Mouse (Mus musculus): ENCODE data around the gene Synpo2l. TPM values are rescaled to one million over a fixed set of nuclear protein-coding genes. Genes with fewer than 3 reads are reported as not detected.
"Not testable (repeated sequence)": the region's sequence is repeated elsewhere in the genome, so short reads cannot be mapped to it uniquely, and the experiment has no call there.

The Synpo2l gene
- polyA plus RNA-seq, 1 experiment from 2014 or later: 0.23 TPM

DNA sequence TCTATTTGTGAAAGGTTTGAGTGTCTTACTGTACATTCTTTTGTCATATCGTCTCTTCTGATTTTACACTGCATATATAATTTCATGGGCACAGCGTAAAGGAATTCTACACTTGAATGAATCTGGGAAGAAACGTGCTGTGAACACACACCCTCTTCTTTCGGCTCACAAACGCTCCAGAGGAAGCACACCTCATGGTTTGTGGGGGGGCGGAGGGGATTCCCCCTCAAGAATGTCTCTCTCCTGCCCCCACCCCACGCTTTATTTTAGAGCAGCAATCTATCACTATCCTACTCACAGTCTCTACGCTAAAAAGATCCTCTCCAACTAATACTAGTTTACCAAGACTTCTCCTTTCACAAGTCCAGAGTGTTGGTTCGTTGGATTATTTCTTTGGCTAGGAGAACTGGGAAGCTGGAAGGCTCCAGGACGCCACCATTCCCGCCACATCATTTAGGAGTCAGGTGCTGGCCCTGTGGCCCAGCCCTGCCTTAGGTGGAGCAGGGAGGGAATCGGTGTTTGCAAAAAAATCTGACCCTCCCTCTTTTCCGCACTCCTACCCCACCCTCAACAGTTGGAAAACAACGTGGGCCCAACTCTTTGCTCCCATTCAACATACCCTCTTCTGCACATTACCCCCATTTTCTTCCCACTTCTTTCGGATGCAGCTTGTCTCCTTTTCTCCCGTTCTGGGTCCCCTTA, 28.1 kb downstream of the Synpo2l start:
- H3K4me3 ChIP-seq (ENCODE audit: low read length): peak overlapping the region; percentile 80
- peak overlapping the region; percentile 90 for H3K4me2 ChIP-seq (ENCODE audit: low read length)
- WGBS: 1% methylated on average over 16 of the region's 16 CpGs
- no peaks in the 10 kb centered on the region for H3K9me3 ChIP-seq (ENCODE audit: control insufficient read depth, low read length)
- H3K36me3 ChIP-seq (ENCODE audit: control insufficient read depth, insufficient read depth, low read length): no peaks in the 10 kb centered on the region
- H3K9ac ChIP-seq (ENCODE audit: low read depth, low read length): peak overlapping the region; percentile 84
- peak overlapping the region; percentile 94 for H3K27ac ChIP-seq (ENCODE audit: low read depth, low read length)
- H3K27me3 ChIP-seq (replicated peaks; ENCODE audit: control insufficient read depth, insufficient read depth, low read length): no peaks in the 10 kb centered on the region
- peak; percentile 64 for ATAC-seq
- H3K4me1 ChIP-seq (ENCODE audit: control insufficient read depth, insufficient read depth, low read depth, low read length): peaks cover 4% of the 10 kb centered on the region

DNA sequence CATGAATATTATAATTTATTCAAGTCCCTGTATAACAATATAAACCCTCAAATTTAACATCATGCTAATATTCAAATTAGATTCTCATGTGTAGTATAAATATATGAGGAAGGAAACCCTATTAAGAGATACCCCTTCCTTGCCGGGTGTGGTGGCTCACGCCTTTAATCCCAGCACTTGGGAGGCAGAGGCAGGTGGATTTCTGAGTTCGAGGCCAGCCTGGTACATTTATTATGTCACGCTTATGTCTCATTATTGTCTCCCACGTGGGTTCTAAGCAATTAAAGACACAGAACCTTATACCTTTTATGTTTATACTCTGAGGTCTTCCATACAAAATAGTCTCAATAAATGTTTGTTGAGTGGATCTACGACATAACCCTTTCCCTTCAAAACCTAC, 29.5 kb downstream of the Synpo2l start:
- H3K27ac ChIP-seq (ENCODE audit: low read depth, low read length): no peak overlapping the region
- H3K9me3 ChIP-seq (ENCODE audit: control insufficient read depth, low read length): no peaks in the 10 kb centered on the region
- no peak overlapping the region for H3K9ac ChIP-seq (ENCODE audit: low read depth, low read length)
- H3K36me3 ChIP-seq (ENCODE audit: control insufficient read depth, insufficient read depth, low read length): no peaks in the 10 kb centered on the region
- no peak overlapping the region for H3K4me2 ChIP-seq (ENCODE audit: low read length)
- H3K27me3 ChIP-seq (replicated peaks; ENCODE audit: control insufficient read depth, insufficient read depth, low read length): no peaks in the 10 kb centered on the region
- 95% methylated on average over 6 of the region's 6 CpGs for WGBS
- ATAC-seq: no peak
- peaks cover 4% of the 10 kb centered on the region for H3K4me1 ChIP-seq (ENCODE audit: control insufficient read depth, insufficient read depth, low read depth, low read length)
- H3K4me3 ChIP-seq (ENCODE audit: low read length): no peak overlapping the region

DNA sequence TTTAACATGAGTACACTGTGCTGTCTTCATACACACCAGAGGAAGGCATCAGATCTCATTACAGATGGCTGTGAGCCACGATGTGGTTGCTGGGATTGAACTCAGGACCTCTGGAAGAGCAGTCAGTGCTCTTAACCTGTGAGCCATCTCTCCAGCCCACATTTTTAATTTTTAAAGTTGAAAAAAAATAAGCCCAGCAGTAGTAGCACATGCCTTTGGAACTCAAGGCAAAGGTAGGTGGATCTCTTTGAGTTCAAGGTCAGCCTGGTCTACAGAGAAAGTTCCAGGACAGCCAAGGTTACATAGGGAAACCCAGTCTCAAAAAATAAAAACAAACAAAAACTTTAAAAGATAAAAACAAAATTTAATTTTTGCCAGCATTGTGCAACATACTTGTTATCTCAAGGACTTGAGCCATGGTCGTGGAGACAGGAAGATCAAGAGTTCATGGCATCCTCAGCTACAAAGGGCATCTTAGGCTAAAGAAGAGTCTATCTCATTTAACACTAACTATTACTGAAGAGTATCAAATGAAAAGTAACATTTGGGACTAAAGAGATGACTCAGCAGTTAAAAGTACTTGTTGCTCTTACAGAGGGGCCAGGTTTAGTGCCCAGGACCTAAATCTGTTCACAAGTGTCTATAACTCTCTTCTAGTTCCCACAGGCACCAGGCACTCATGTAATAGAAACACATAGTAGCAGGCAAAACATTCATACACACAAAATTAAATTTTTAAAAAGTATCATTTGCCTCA, 30.2 kb downstream of the Synpo2l start:
- no peak overlapping the region for H3K4me2 ChIP-seq (ENCODE audit: low read length)
- H3K4me3 ChIP-seq (ENCODE audit: low read length): no peak overlapping the region
- WGBS: 94% methylated on average over 2 of the region's 2 CpGs
- no peak overlapping the region for H3K27ac ChIP-seq (ENCODE audit: low read depth, low read length)
- H3K27me3 ChIP-seq (replicated peaks; ENCODE audit: control insufficient read depth, insufficient read depth, low read length): no peaks in the 10 kb centered on the region
- no peak for ATAC-seq
- peaks cover 4% of the 10 kb centered on the region for H3K4me1 ChIP-seq (ENCODE audit: control insufficient read depth, insufficient read depth, low read depth, low read length)
- no peaks in the 10 kb centered on the region for H3K9me3 ChIP-seq (ENCODE audit: control insufficient read depth, low read length)
- no peaks in the 10 kb centered on the region for H3K36me3 ChIP-seq (ENCODE audit: control insufficient read depth, insufficient read depth, low read length)
- H3K9ac ChIP-seq (ENCODE audit: low read depth, low read length): no peak overlapping the region

DNA sequence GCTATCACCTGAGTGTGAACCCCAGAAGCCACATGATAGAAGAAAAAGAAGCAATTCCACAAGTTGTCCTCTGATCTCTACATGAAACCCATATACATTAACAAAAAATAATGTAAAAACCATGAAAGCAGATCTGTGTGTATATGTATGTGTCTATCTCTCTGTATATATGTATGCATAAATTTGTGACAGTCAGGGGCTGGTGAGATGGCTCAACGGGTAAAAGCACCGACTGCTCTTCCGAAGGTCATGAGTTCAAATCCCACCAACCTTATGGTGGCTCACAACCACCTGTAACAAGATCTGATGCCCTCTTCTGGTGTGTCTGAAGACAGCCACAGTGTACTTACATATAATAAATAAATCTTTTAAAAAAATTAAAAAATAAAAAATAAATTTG, 31.2 kb downstream of the Synpo2l start:
- not testable (repeated sequence) for H3K36me3 ChIP-seq (ENCODE audit: control insufficient read depth, insufficient read depth, low read length); H3K4me2 ChIP-seq (ENCODE audit: low read length)

DNA sequence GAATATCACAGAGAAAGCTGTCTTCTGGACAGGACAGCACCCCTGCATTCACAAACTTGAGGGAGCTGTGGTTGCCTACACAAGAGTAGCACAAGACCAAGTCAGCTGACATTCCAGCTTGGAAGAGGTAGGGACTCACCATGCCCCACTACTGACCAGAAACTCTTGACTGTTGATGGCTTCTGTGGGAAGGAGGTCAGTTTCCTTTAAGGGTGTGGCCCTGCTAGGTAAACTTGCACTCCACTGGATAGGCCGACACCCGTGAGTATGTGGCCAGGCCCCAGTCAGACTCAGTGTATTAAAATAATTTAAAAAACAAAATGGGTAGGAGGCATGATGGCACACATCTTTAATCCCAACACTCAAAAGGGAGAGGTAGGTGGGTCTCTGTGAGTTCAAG, 32.6 kb downstream of the Synpo2l start:
- Histone ChIP-seq H3K27ac (ENCODE audit: low read depth, low read length) (no peak overlapping the region), H3K4me3 (ENCODE audit: low read length) (no peak overlapping the region), H3K9me3 (ENCODE audit: control insufficient read depth, low read length) (no peaks in the 10 kb centered on the region), H3K4me1 (ENCODE audit: control insufficient read depth, insufficient read depth, low read depth, low read length) (no peaks in the 10 kb centered on the region), H3K9ac (ENCODE audit: low read depth, low read length) (no peak overlapping the region), H3K36me3 (ENCODE audit: control insufficient read depth, insufficient read depth, low read length) (no peaks in the 10 kb centered on the region), H3K27me3 (replicated peaks; ENCODE audit: control insufficient read depth, insufficient read depth, low read length) (no peaks in the 10 kb centered on the region), H3K4me2 (ENCODE audit: low read length) (no peak overlapping the region)
- WGBS: 94% methylated on average over 2 of the region's 2 CpGs
- ATAC-seq: no peak

More for the DNA sequence above, 31.2 kb downstream of the Synpo2l start:
- H3K9ac ChIP-seq (ENCODE audit: low read depth, low read length); H3K9me3 ChIP-seq (ENCODE audit: control insufficient read depth, low read length); H3K27ac ChIP-seq (ENCODE audit: low read depth, low read length); ATAC-seq; H3K27me3 ChIP-seq (replicated peaks; ENCODE audit: control insufficient read depth, insufficient read depth, low read length); H3K4me3 ChIP-seq (ENCODE audit: low read length); H3K4me1 ChIP-seq (ENCODE audit: control insufficient read depth, insufficient read depth, low read depth, low read length): not testable (repeated sequence)
- 100% methylated on average over 3 of the region's 3 CpGs for WGBS

DNA sequence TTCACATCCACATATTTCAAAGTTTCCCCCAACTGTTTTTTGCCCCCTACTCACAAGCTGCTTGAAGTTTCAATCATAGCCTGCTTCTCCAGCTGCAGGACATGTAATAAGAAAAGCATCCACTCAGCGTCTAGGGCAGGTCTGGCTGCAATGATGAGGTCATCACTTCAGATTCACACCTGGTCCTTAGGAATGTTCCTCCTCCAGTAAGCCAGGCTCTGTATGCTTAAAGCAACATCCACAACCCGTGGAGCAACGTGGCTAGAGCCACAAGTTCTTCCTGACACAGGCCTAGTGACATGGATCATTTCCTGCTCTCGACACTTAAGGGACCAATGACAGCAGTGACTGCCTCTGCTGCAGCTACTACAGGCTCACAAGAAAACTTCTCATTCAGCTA, 36.9 kb downstream of the Synpo2l start:
- H3K9me3 ChIP-seq (ENCODE audit: control insufficient read depth, low read length): no peaks in the 10 kb centered on the region
- H3K27ac ChIP-seq (ENCODE audit: low read depth, low read length): no peak overlapping the region
- no peaks in the 10 kb centered on the region for H3K27me3 ChIP-seq (replicated peaks; ENCODE audit: control insufficient read depth, insufficient read depth, low read length)
- no peak overlapping the region for H3K4me3 ChIP-seq (ENCODE audit: low read length)
- WGBS: 79% methylated on average over 4 of the region's 4 CpGs
- no peak for ATAC-seq
- no peaks in the 10 kb centered on the region for H3K36me3 ChIP-seq (ENCODE audit: control insufficient read depth, insufficient read depth, low read length)
- no peak overlapping the region for H3K9ac ChIP-seq (ENCODE audit: low read depth, low read length)
- no peak overlapping the region for H3K4me2 ChIP-seq (ENCODE audit: low read length)
- no peaks in the 10 kb centered on the region for H3K4me1 ChIP-seq (ENCODE audit: control insufficient read depth, insufficient read depth, low read depth, low read length)

DNA sequence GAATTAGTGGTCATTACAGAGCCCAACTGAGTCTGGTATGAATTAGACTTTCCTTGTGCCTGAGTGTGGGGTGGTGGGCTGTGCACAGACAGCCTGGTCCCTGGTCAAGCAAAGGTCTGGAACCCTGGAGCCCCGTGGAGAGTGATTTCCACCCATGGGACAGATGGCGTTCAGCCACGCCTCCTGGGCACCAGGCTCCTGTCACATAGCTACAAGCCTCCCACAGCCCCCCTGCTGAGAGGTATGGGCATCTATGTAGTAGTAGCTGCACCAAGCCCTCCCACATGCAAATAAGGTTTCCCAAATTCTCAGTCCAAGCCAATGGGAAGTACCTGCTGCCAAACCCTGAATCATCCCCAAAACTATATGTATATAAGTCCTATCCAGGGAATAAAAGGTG, 41.2 kb downstream of the Synpo2l start:
- ATAC-seq: no peak
- Histone ChIP-seq H3K4me1 (ENCODE audit: control insufficient read depth, insufficient read depth, low read depth, low read length) (no peaks in the 10 kb centered on the region), H3K4me3 (ENCODE audit: low read length) (no peak overlapping the region), H3K36me3 (ENCODE audit: control insufficient read depth, insufficient read depth, low read length) (no peaks in the 10 kb centered on the region), H3K9ac (ENCODE audit: low read depth, low read length) (no peak overlapping the region), H3K4me2 (ENCODE audit: low read length) (no peak overlapping the region), H3K27me3 (replicated peaks; ENCODE audit: control insufficient read depth, insufficient read depth, low read length) (no peaks in the 10 kb centered on the region), H3K9me3 (ENCODE audit: control insufficient read depth, low read length) (no peaks in the 10 kb centered on the region), H3K27ac (ENCODE audit: low read depth, low read length) (no peak overlapping the region)
- 75% methylated on average over 3 of the region's 3 CpGs for WGBS

DNA sequence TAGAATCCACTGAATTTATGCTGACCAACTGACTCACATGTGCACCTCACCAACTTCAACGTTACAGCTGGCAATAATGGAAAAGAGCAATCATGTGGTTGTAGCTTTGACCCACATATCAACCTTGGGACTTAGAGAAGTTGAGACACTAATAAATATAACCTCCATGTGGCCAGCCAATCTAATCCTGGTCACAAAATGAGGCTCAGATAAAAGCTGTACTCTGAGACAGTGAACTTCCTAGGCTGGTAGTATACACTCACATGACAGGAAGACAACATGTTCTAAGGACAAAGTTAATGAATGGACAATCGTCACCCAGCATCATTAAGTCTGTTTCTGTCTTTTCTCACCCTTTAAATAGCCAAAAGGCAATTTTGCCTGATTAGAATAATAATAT, 41.7 kb downstream of the Synpo2l start:
- Histone ChIP-seq H3K9me3 (ENCODE audit: control insufficient read depth, low read length) (no peaks in the 10 kb centered on the region), H3K4me2 (ENCODE audit: low read length) (no peak overlapping the region), H3K27me3 (replicated peaks; ENCODE audit: control insufficient read depth, insufficient read depth, low read length) (no peaks in the 10 kb centered on the region), H3K4me3 (ENCODE audit: low read length) (no peak overlapping the region), H3K9ac (ENCODE audit: low read depth, low read length) (no peak overlapping the region), H3K36me3 (ENCODE audit: control insufficient read depth, insufficient read depth, low read length) (no peaks in the 10 kb centered on the region), H3K27ac (ENCODE audit: low read depth, low read length) (no peak overlapping the region), H3K4me1 (ENCODE audit: control insufficient read depth, insufficient read depth, low read depth, low read length) (no peaks in the 10 kb centered on the region)
- ATAC-seq: no peak
- 85% methylated on average over 2 of the region's 2 CpGs for WGBS

DNA sequence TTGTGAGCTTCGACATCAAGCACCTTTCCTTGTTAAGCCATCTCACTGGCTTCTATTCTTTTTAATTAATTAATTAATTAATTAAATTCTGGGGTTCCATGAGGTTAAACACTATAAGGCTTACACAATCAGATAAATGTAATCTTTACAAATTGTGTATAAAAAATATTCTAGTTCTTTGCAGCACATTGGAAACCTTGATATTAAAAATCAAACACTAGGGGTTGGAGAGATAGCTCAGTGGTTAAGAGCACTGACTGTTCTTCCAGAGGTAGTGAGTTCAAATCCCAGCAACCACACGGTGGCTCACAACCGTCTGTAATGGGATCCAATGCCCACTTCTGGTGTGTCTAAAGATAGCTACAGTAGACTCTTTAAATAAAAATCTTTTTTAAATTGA, 45.2 kb downstream of the Synpo2l start:
- H3K9ac ChIP-seq (ENCODE audit: low read depth, low read length): no peak overlapping the region
- H3K4me2 ChIP-seq (ENCODE audit: low read length): no peak overlapping the region
- H3K27me3 ChIP-seq (replicated peaks; ENCODE audit: control insufficient read depth, insufficient read depth, low read length): no peaks in the 10 kb centered on the region
- H3K27ac ChIP-seq (ENCODE audit: low read depth, low read length): no peak overlapping the region
- no peaks in the 10 kb centered on the region for H3K9me3 ChIP-seq (ENCODE audit: control insufficient read depth, low read length)
- no peak overlapping the region for H3K4me3 ChIP-seq (ENCODE audit: low read length)
- no peak for ATAC-seq
- no peaks in the 10 kb centered on the region for H3K4me1 ChIP-seq (ENCODE audit: control insufficient read depth, insufficient read depth, low read depth, low read length)
- 92% methylated on average over 3 of the region's 3 CpGs for WGBS
- no peaks in the 10 kb centered on the region for H3K36me3 ChIP-seq (ENCODE audit: control insufficient read depth, insufficient read depth, low read length)
